Mouse (Mus musculus) B cell, adult 2 months (primary cell): Measurements from ENCODE around the gene Lamc2.

Source experiments
- DNase-seq, 2 experiments: peaks; one replicate each; pipeline ENCODE4 v3.0.0; 2022

Gene Lamc2

DNA sequence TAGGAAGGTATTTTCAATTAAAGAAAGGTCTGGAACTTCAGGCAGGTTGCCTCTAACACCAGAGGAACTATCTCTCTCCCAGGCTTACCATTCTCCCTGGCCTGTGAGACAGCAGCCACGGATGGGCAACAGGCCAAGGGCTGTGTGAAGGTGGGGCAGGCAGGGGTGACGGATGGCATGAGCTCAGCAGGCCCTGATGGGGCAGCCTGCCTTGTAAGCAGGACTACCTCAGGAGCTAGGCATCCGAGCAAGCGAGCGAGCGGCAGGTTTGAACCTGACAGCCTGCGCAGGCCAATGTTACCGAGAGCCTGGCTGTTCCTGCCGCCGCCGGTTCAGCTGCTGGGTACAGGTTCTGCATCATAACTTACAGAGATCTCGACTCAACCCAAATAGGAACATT lies 11.4 kb downstream of the Lamc2 start:
- no peak for DNase-seq

DNA sequence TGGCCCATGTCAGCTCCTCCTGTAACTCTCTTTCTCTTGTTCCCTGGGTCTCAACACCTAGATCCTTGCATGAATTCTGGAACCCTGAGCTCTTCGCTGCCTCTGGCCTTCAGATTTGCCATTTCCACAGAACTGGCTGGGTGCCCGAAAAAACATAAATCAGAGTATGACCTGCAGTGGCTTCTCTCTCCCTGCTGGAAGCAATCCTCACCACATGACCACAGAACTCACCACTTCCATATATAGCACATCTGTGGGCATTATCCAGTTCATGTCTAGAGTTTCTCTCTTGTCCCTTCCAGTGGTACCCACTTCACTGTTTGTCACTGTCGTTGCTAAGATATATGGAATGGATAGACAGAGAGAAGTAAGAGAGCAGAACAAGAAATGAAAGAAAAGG lies 13.0 kb downstream of the Lamc2 start:
- DNase-seq, result no peak

- no peak for DNase-seq
These were observed 13.9 kb downstream of the Lamc2 start for GRCm38 (mm10) chr1:153172291-153172731.

DNA sequence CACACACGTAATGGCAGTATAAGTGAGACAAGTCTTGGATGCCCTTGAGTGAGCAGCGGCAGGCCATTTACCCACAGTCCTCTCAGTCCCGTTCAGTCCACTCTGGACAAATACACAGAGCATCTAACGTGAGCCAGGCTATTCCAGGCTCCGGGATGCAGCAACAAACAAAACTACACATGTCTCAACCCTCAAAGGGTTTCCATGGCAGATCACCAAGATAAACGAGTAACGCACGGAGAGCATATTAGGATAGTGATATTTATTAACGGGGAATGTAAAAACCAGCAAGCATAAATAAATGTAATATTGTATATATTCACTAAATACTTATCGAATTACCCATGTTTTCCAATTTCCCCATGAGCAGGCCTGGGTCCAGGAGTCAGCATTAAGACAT lies 15.2 kb downstream of the Lamc2 start:
- no peak for DNase-seq

DNA sequence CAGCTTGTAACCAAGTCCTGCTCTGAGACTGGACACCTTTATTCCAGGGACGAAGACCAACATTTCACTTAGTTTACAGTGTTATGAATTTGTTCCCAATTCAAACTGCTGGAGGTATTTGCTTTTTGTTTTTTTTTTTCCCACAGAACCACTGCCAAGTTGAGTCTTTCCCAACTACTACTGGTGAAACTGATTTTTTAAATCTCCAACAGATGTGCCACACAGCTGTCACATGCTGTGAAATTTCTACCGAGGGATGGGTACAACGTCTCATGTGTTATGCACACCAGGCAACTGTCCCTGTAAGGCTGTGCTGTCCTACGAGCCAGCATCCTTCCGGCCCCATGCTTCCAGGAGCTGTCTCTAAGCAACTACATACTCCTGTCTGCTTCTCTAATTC lies 18.0 kb downstream of the Lamc2 start:
- no peak for DNase-seq

DNA sequence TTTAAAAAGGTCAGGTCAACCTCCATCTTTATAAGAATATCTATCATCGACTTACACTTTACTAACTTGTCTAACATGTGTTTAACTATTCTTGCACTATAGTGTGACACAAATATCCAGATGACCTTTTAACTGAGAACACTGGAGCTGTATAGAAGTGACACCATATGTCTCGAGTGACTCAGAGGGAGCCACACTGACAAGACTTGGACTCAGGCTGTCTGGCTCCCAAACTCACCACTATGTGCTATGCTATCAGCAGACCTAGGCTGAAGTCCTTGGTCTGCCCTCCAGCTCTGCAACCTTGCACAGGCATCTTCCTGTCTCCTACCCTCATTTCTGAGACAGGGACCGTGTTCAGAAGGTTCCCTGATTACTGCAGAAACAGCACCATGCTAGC lies 22.4 kb downstream of the Lamc2 start:
- DNase-seq, result no peak

GRCm38 (mm10) chr1:153159137-153159536 lies 27.1 kb downstream of the Lamc2 start:
- no peak for DNase-seq

DNA sequence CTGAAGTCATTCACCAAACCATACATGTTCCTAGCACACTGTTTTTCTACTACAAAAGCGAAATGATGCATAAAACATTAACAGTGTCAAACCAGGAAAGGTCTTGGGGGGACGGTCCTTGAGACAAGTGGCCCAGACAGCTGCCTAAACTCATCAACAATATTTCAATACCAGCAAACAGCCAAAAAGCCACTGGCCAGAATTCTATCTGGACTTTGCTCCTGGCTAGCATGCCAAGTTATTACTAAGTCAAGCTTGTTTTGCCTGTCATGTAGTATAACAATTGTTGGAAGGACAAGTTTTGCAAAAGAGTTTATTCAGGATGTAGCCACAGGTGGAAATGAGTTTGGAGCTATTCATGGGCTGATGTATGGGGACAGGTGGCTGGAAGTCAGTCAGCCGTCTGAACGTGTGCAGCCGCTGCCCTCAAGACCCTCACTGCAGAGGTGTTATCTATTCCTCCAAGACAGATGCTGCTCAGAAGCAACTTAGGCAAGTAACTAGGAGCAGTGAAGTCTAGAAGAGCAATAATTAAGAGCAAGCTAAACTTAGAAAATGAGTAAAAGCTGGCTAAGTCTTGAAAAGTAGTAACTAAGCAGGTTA lies 29.1 kb downstream of the Lamc2 start:
- no peak for DNase-seq

DNA sequence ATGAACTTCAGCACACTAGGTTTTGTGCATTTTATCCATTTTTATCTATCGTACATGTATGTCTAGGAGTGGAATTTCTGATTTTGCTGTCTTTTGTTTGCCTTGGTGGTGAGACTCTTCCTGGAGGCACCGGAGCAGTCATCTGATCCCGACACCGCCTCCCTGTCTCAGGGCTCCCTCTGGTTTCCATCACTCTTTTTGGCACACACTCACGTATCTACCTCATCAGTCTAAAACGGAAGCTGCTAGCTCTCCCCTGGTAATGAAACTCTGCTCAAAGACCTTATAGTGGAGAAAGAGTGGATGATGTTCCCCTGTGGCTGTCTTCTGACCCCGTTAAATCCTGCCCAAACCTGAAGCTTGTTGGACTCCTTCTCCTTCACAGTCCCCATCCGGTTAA lies 30.9 kb downstream of the Lamc2 start:
- DNase-seq, result no peak

GRCm38 (mm10) chr1:153153619-153154137 lies 32.6 kb downstream of the Lamc2 start:
- no peak for DNase-seq

- no peak for DNase-seq
These were observed 33.7 kb downstream of the Lamc2 start for GRCm38 (mm10) chr1:153152594-153152993.

GRCm38 (mm10) chr1:153145791-153146190 lies 40.5 kb downstream of the Lamc2 start:
- no peak for DNase-seq

DNA sequence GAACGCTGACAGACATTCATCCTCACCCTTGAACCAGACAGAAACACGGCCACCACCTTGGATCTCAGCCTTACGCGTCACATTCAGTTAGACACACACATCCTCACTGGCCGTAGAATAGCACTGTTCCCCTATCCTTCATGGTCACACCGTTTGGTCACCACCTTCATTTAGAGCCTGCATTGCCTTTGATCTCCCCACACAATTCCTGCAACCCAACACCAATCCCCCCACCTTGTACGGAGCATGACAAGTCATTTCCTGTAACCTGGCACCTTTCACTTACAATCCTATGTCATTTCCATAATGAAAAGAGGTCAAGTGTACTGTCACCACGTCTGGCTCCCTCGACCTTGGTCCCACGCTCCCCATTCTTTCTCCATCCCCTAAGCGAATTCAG lies 42.2 kb downstream of the Lamc2 start:
- DNase-seq, result no peak

- peak; percentile 19 to 24 for DNase-seq
These were observed 45.5 kb downstream of the Lamc2 start for GRCm38 (mm10) chr1:153140747-153141228.

DNA sequence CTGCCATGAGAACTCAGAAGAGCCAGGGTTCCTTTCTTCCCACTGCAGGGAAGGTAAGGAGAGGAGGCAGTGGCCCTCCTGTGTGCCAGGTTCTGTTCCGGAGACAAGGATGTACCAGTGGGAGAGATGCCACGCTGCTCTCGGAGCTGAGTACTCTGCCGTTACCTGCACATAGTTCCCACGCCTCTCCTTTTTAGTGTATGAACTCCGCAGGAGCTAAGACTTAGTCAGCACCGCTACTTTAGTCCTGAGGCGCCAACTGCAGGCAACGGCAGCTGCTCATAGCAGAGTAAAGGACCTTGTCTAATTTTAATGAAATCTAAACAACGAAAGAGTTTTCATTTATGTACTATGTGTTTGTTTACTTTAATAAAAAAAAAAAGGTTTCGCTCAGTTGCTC lies 46.0 kb downstream of the Lamc2 start:
- no peak for DNase-seq

GRCm38 (mm10) chr1:153139635-153140034 lies 46.6 kb downstream of the Lamc2 start:
- DNase-seq, result no peak

- no peak for DNase-seq
These were observed 47.8 kb downstream of the Lamc2 start for GRCm38 (mm10) chr1:153138486-153138885.

DNA sequence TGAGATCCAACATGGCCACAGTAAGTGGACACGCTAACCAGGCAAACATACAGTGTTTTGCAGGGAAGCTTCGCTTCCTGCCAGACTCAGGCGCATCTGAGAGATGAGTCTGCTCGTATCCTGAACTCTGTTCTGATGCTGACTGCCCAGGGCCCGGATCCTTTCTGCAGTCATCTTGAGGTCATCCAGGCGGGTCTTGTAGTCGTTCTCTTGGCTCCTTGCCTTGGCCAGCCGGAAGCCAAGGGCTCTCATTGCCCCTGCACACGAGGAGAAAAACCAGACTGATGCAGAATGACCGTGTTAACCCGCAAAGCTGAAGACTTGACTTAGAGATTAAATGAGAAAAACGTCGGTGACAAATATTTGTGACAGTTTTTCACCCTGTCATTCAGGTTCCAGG lies 49.6 kb downstream of the Lamc2 start:
- DNase-seq, result no peak

GRCm38 (mm10) chr1:153133865-153134781 lies 52.1 kb downstream of the Lamc2 start:
- DNase-seq, result no peak

DNA sequence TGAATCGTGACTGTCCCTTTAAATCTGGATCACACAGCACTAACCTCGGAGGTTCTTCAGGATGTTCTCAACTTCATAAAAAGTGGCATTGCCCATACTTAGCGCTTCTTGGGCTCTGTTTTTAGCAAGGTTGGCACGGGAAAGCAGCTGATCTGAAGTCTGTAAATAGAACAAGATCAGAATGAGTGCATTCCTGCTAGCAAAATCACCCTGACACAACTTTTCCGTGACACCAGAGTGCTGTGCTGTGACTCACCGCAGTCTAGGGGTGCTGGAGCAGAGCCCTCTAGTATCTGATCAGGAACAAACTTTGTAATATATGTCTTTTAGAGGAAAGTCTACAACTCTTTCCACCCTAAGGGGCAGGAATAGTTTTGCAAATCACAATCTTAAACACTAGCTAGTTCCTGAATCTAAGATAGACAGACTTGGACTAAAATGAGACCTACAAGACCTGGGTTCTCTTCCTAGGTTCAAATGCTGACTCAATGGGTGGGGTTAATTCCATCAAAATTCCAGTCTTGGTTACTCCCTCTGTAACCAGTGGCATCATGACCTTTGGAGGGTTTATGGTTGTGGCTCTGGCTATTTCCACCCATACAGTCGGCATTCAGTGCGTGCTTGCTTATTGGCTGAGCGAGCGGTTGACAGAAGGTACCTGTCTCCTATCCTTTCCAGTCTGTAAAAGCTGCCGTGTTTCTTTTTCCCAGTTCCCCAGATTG lies 56.1 kb downstream of the Lamc2 start:
- no peak for DNase-seq

DNA sequence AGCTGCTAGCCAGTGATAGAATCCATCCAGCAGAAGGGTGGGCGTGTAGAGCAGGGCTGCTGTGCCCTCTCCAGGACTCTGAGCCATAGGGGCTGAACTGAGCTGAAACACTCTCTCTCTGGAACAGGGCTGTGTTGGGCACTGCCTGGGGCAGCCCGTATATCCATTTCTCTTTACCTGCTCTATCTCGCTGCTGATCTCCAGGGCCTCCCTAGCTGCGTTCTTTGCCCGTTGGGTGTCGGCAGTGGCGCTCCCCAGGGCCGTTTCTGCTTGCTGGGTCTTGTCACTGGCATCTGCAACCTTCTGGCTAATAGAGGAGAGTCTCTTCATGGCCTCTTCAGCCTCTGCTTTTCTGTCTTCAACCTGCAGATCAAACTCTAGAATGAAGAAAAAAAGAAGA lies 57.5 kb downstream of the Lamc2 start:
- DNase-seq, result no peak

DNA sequence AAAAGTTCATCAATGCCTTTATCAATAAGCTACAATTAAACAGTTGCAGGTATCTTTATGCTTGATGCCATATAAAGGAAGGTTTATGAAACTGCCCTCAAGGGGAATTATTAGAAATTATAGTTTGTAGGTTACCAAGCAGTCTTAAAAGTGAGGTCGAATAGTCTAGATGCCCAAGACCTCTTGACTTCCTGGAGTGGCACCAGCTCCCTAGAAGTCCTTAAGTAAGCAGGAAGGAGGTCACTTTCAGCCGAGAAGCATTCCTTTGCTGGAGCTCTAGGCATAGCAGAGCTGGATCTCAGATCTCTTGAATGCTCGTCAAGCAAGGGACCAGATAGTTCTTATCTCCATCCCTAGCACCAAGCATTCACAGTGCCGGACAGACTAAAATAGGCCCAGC lies 58.6 kb downstream of the Lamc2 start:
- DNase-seq, result no peak
